Mouse (Mus musculus) bone marrow, adult 2 months (tissue): Measurements from ENCODE around the gene Wdr5. TPM values are rescaled to one million over a fixed set of nuclear protein-coding genes. Genes with fewer than 3 reads are reported as not detected.
A peak's percentile ranks its signal among the peaks of the same experiment; 100 is the strongest.

ENCODE experiments used
- H3K27ac ChIP-seq: fragments of 200-500 bp; 2 replicates; pipeline ENCODE4 v1.5.1; 2012; ENCODE audit warnings: low read depth, mild to moderate bottlenecking, control low read depth, inconsistent platforms, low read length; ENCODE audit not compliant: control insufficient read depth, poor library complexity, insufficient read depth
- H3K4me1 ChIP-seq: fragments of 200-500 bp; 2 replicates; pipeline ENCODE4 v1.6.1; 2011; ENCODE audit warnings: low read length; ENCODE audit not compliant: control insufficient read depth, insufficient read depth
- H3K4me3 ChIP-seq: fragments of 200-500 bp; replicated peaks from 2 replicates; pipeline ENCODE3; 2011; ENCODE audit warnings: mild to moderate bottlenecking, low read depth, low read length, control low read depth; ENCODE audit not compliant: control insufficient read depth
- CTCF ChIP-seq: fragments of 200-500 bp; IDR thresholded peaks from 2 replicates; pipeline ENCODE4 v1.5.1; 2011; ENCODE audit warnings: low read length, control low read depth; ENCODE audit not compliant: control insufficient read depth, insufficient read depth
- POLR2A ChIP-seq: fragments of 200-500 bp; IDR thresholded peaks from 2 replicates; pipeline ENCODE4 v1.6.1; 2011; ENCODE audit warnings: low read depth, mild to moderate bottlenecking, control low read depth, low read length, borderline replicate concordance; ENCODE audit not compliant: control insufficient read depth
- WGBS: fragments of 180-500 bp; shearing (Covaris S2); methylation state at CpG from one replicate; pipeline ENCODE4 v1.1.7; 2018; 5-methylcytosine and 5-hydroxymethylcytosine counted together
- polyA plus RNA-seq: library from polyadenylated mRNA; stranded (reverse); fragments of >200 nt; gene quantifications from 2 replicates; pipeline ENCODE4 v1.2.4, GENCODE M21; 2011; ENCODE audit warnings: low replicate concordance; ENCODE audit not compliant: missing spikeins, insufficient read depth, insufficient read length

Wdr5 gene
- polyA plus RNA-seq, 1 experiment = 41.6 TPM

- Histone ChIP-seq H3K27ac (no peak overlapping the region), H3K4me1 (no peaks in the 10 kb centered on the region), H3K4me3 (no peak overlapping the region)
- 80% methylated on average over 9 of the region's 9 CpGs for WGBS
- TF ChIP-seq POLR2A (no peak), CTCF (no peak)
Observed at GRCm38 (mm10) chr2:27554308-27554707, 39.4 kb downstream of the Wdr5 start.

GRCm38 (mm10) chr2:27556921-27557320 is 42.0 kb downstream of the Wdr5 start:
- no peaks in the 10 kb centered on the region for H3K4me1 ChIP-seq
- no peak overlapping the region for H3K4me3 ChIP-seq
- no peak for TF ChIP-seq CTCF
- TF ChIP-seq POLR2A = no peak
- H3K27ac ChIP-seq = no peak overlapping the region
- 79% methylated on average over 6 of the region's 6 CpGs for WGBS

- TF ChIP-seq CTCF (no peak), POLR2A (no peak)
- no peak overlapping the region for H3K4me3 ChIP-seq
- no peaks in the 10 kb centered on the region; the same call in 1 of the 2 replicates for H3K4me1 ChIP-seq
- 85% methylated on average over 7 of the region's 7 CpGs for WGBS
- H3K27ac ChIP-seq = no peak overlapping the region
Observed at GRCm38 (mm10) chr2:27560708-27561123, 45.8 kb downstream of the Wdr5 start.

- WGBS = 85% methylated on average over 1 of the region's 1 CpGs
- Histone ChIP-seq H3K4me3 (no peak overlapping the region), H3K4me1 (no peaks in the 10 kb centered on the region; the same call in 1 of the 2 replicates), H3K27ac (no peak overlapping the region)
- TF ChIP-seq CTCF (no peak), POLR2A (no peak)
Observed at GRCm38 (mm10) chr2:27561159-27561558, 46.2 kb downstream of the Wdr5 start.

- no peaks in the 10 kb centered on the region; the same call in 1 of the 2 replicates for H3K4me1 ChIP-seq
- WGBS = 82% methylated on average over 3 of the region's 3 CpGs
- TF ChIP-seq POLR2A (no peak), CTCF (no peak)
- no peak overlapping the region for H3K4me3 ChIP-seq
- H3K27ac ChIP-seq = no peak overlapping the region
Observed at GRCm38 (mm10) chr2:27561829-27562228, 46.9 kb downstream of the Wdr5 start.

GRCm38 (mm10) chr2:27563641-27564148 is 48.7 kb downstream of the Wdr5 start:
- Histone ChIP-seq H3K4me1 (no peaks in the 10 kb centered on the region; the same call in 1 of the 2 replicates), H3K27ac (no peak overlapping the region), H3K4me3 (no peak overlapping the region)
- WGBS = 17% methylated on average over 9 of the region's 9 CpGs
- no peak for TF ChIP-seq POLR2A
- TF ChIP-seq CTCF = peak; percentile 7; the same call in 1 of the 2 replicates

GRCm38 (mm10) chr2:27564694-27565093 is 49.7 kb downstream of the Wdr5 start:
- WGBS = 86% methylated on average over 4 of the region's 4 CpGs
- no peak overlapping the region for H3K4me3 ChIP-seq
- H3K27ac ChIP-seq = no peak overlapping the region
- H3K4me1 ChIP-seq = no peaks in the 10 kb centered on the region; the same call in 1 of the 2 replicates
- no peak for TF ChIP-seq POLR2A
- TF ChIP-seq CTCF = no peak

- TF ChIP-seq POLR2A (no peak), CTCF (no peak)
- 66% methylated on average over 12 of the region's 12 CpGs for WGBS
- H3K4me1 ChIP-seq = no peaks in the 10 kb centered on the region; the same call in 1 of the 2 replicates
- no peak overlapping the region for H3K27ac ChIP-seq
- H3K4me3 ChIP-seq = no peak overlapping the region
Observed at GRCm38 (mm10) chr2:27565316-27566103, 50.6 kb downstream of the Wdr5 start.

- WGBS = 74% methylated on average over 5 of the region's 5 CpGs
- TF ChIP-seq CTCF = no peak
- TF ChIP-seq POLR2A = no peak
- no peaks in the 10 kb centered on the region for H3K4me1 ChIP-seq
- H3K4me3 ChIP-seq = no peak overlapping the region
- no peak overlapping the region for H3K27ac ChIP-seq
Observed at GRCm38 (mm10) chr2:27570856-27571255, 55.9 kb downstream of the Wdr5 start.
